Mouse (Mus musculus): Measurements from ENCODE around the gene Mettl6. TPM values are rescaled to one million over a fixed set of nuclear protein-coding genes. Genes with fewer than 3 reads are reported as not detected.
"Not testable (repeated sequence)": the region's sequence is repeated elsewhere in the genome, so short reads cannot be mapped to it uniquely, and the experiment has no call there.

Mettl6 gene
- polyA plus RNA-seq, 1 experiment = 17.0 TPM

DNA sequence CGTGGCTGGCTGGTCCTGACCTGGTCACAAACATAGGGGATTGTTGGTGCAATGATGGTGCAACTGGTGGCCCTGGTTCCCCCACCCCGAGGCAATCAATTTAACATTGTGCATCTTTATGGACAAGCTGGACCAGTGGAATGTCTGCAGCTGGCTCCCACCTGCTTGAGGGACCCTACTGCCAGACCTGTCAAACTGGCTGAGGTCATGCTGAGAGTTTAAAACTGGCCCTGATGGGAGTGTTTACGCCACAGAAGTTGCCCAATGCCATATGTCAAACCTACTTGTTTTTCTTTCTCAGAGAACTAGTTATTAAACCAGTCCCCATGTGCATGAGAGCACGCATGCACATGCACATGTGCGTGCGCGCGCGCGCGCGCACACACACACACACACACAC is 36.8 kb downstream of the Mettl6 start:
- Histone ChIP-seq H3K4me3 (ENCODE audit: insufficient read depth, poor library complexity, severe bottlenecking) (no peak overlapping the region), H3K27me3 (ENCODE audit: control insufficient read depth, insufficient read depth, insufficient read length) (no peaks in the 10 kb centered on the region), H3K79me3 (ENCODE audit: low read depth) (no peaks in the 10 kb centered on the region), H3ac (ENCODE audit: control insufficient read depth, insufficient read length, low read depth) (no peak overlapping the region), H3K36me3 (ENCODE audit: control insufficient read depth, insufficient read depth) (no peaks in the 10 kb centered on the region), H3K79me2 (ENCODE audit: control insufficient read depth, insufficient read depth) (no peaks in the 10 kb centered on the region)
- TF ChIP-seq CTCF (IDR thresholded peaks at IDR 0.05; ENCODE audit: control insufficient read depth, insufficient read depth, insufficient read length) (no peak), FOSL1 (IDR thresholded peaks at IDR 0.05; ENCODE audit: insufficient read depth, low read length, poor library complexity, severe bottlenecking) (no peak), MYOG (IDR thresholded peaks at IDR 0.05; ENCODE audit: control insufficient read depth, extremely low read depth, insufficient read length) (no peak), USF1 (IDR thresholded peaks at IDR 0.05; ENCODE audit: low read depth) (no peak), CEBPB (IDR thresholded peaks at IDR 0.05; ENCODE audit: low read depth) (no peak), MAX (IDR thresholded peaks at IDR 0.05) (no peak), MYOD1 (IDR thresholded peaks at IDR 0.05; ENCODE audit: control insufficient read depth, insufficient read length, low read depth) (no peak)

DNA sequence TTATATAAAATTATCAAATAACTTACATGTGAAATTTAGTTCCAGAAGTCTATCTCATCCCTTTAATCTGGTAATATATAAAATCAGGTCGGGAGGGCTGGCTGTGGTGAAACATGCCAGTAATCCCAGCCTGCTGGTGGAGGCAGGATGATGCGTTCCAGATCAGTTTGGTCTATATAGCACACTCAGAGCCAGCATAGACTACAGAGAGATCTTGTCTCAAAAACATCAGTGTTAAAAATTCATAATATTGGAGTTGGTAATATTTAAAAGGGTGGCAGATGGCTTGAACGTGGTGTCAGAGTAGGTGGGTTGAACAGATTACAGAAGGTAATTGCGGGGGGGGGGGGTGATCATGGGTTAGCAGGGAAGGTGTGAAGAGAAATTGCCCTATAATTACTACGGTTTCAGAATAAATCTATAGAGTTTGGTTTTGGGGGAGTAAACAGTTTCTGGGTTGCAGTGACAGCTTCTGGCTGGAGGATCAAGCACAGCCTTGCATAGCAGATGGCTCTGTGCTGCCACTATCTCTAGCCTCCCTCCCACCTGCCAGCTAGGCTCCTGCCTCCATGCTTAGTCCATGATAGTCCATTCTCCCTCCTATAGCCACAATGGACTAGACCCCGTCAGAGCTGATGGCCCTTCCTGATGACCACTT is 38.6 kb downstream of the Mettl6 start:
- TF ChIP-seq MYOG (IDR thresholded peaks at IDR 0.05; ENCODE audit: control insufficient read depth, extremely low read depth, insufficient read length) = no peak
- TF ChIP-seq CEBPB (IDR thresholded peaks at IDR 0.05; ENCODE audit: low read depth) = no peak
- no peak for TF ChIP-seq CTCF (IDR thresholded peaks at IDR 0.05; ENCODE audit: control insufficient read depth, insufficient read depth, insufficient read length)
- TF ChIP-seq USF1 (IDR thresholded peaks at IDR 0.05; ENCODE audit: low read depth) = no peak
- TF ChIP-seq MYOD1 (IDR thresholded peaks at IDR 0.05; ENCODE audit: control insufficient read depth, insufficient read length, low read depth) = no peak
- no peak for TF ChIP-seq FOSL1 (IDR thresholded peaks at IDR 0.05; ENCODE audit: insufficient read depth, low read length, poor library complexity, severe bottlenecking)
- no peak for TF ChIP-seq MAX (IDR thresholded peaks at IDR 0.05)
- Histone ChIP-seq H3K36me3 (ENCODE audit: control insufficient read depth, insufficient read depth) (no peaks in the 10 kb centered on the region), H3K79me2 (ENCODE audit: control insufficient read depth, insufficient read depth) (no peaks in the 10 kb centered on the region), H3ac (ENCODE audit: control insufficient read depth, insufficient read length, low read depth) (no peak overlapping the region), H3K4me3 (ENCODE audit: insufficient read depth, poor library complexity, severe bottlenecking) (no peak overlapping the region), H3K79me3 (ENCODE audit: low read depth) (no peaks in the 10 kb centered on the region), H3K27me3 (ENCODE audit: control insufficient read depth, insufficient read depth, insufficient read length) (no peaks in the 10 kb centered on the region)

DNA sequence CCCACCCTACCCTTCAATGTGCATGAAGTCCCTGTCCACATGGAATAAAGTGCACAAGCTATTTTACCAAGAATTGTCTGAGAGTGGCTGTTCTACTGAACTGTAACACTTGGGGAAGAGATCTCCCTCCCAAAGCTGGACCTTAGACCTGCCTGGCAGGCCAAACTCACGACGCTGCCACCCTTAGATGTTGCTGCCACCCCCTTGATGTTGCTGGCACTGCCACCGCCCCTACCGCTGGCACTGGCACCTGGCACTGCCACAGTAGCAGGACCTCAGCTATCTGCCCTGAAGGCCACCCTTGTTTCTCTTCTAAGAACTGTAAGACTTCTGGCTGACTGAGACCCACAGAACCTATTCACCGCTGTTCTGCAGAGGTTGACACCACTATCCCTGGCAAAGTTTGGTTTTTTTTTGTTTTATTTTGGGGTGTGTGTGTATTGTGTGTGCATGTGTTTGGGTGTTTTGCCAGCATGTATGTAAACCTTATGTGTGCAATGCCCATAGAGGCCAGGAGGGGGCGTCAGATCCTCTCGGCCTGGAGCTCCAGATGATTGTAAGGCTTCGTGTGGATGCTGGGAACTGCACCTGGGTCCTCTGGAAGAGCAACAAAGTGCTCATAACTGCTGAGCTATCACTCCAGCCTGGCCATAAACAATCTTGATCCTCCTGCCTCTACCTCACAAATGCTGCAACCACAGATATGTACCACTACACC is 39.8 kb downstream of the Mettl6 start:
- Histone ChIP-seq H3ac (ENCODE audit: control insufficient read depth, insufficient read length, low read depth) (no peak overlapping the region), H3K27me3 (ENCODE audit: control insufficient read depth, insufficient read depth, insufficient read length) (no peaks in the 10 kb centered on the region), H3K36me3 (ENCODE audit: control insufficient read depth, insufficient read depth) (no peaks in the 10 kb centered on the region), H3K4me3 (ENCODE audit: insufficient read depth, poor library complexity, severe bottlenecking) (no peak overlapping the region), H3K79me3 (ENCODE audit: low read depth) (no peaks in the 10 kb centered on the region), H3K79me2 (ENCODE audit: control insufficient read depth, insufficient read depth) (no peaks in the 10 kb centered on the region)
- TF ChIP-seq CEBPB (IDR thresholded peaks at IDR 0.05; ENCODE audit: low read depth) (no peak), FOSL1 (IDR thresholded peaks at IDR 0.05; ENCODE audit: insufficient read depth, low read length, poor library complexity, severe bottlenecking) (no peak), MAX (IDR thresholded peaks at IDR 0.05) (no peak), MYOG (IDR thresholded peaks at IDR 0.05; ENCODE audit: control insufficient read depth, extremely low read depth, insufficient read length) (no peak), USF1 (IDR thresholded peaks at IDR 0.05; ENCODE audit: low read depth) (no peak), MYOD1 (IDR thresholded peaks at IDR 0.05; ENCODE audit: control insufficient read depth, insufficient read length, low read depth) (no peak), CTCF (IDR thresholded peaks at IDR 0.05; ENCODE audit: control insufficient read depth, insufficient read depth, insufficient read length) (no peak)

DNA sequence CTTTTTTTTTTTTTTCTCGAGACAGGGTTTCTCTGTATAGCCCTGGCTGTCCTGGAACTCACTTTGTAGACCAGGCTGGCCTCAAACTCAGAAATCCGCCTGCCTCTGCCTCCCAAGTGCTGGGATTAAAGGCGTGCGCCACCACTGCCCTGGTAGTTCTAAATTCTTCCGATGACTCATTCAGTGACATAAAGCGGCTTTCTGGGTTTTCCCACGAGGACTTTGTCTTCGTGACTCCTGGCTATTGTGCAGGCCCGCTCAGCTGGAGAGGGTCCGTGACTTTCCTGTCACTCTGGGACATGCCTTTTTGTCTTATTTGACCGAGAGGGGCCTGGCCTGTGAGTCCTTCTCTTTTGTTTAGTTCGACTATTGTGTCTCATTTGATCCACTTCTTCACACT is 40.9 kb downstream of the Mettl6 start:
- H3K27me3 ChIP-seq (ENCODE audit: control insufficient read depth, insufficient read depth, insufficient read length); H3K79me2 ChIP-seq (ENCODE audit: control insufficient read depth, insufficient read depth); H3K79me3 ChIP-seq (ENCODE audit: low read depth); H3K4me3 ChIP-seq (ENCODE audit: insufficient read depth, poor library complexity, severe bottlenecking); H3K36me3 ChIP-seq (ENCODE audit: control insufficient read depth, insufficient read depth); H3ac ChIP-seq (ENCODE audit: control insufficient read depth, insufficient read length, low read depth): not testable (repeated sequence)

DNA sequence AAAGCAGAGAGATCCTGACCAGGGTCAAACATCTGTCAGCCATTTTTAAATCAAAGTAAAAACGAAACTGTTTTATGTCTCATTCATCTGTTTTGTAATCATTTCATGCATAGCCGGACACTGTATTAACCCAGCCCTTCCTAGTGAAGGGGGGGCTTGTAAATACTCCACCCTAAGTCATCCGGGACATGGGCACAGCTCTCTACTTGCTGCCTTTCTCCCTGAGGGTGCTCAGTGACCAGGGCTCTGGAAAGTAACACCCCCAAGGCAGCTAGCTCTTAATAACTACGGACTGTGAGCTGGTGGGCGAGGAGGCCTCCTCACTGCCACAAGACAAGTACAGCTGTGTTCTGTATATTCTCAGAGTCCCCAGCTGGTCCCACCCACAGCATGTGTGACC is 45.8 kb downstream of the Mettl6 start:
- Histone ChIP-seq H3K36me3 (ENCODE audit: control insufficient read depth, insufficient read depth) (no peaks in the 10 kb centered on the region), H3K4me3 (ENCODE audit: insufficient read depth, poor library complexity, severe bottlenecking) (no peak overlapping the region), H3ac (ENCODE audit: control insufficient read depth, insufficient read length, low read depth) (no peak overlapping the region), H3K27me3 (ENCODE audit: control insufficient read depth, insufficient read depth, insufficient read length) (no peaks in the 10 kb centered on the region), H3K79me3 (ENCODE audit: low read depth) (no peaks in the 10 kb centered on the region), H3K79me2 (ENCODE audit: control insufficient read depth, insufficient read depth) (no peaks in the 10 kb centered on the region)
- TF ChIP-seq CTCF (IDR thresholded peaks at IDR 0.05; ENCODE audit: control insufficient read depth, insufficient read depth, insufficient read length) (no peak), CEBPB (IDR thresholded peaks at IDR 0.05; ENCODE audit: low read depth) (no peak), MYOG (IDR thresholded peaks at IDR 0.05; ENCODE audit: control insufficient read depth, extremely low read depth, insufficient read length) (no peak), MYOD1 (IDR thresholded peaks at IDR 0.05; ENCODE audit: control insufficient read depth, insufficient read length, low read depth) (no peak), USF1 (IDR thresholded peaks at IDR 0.05; ENCODE audit: low read depth) (no peak)

DNA sequence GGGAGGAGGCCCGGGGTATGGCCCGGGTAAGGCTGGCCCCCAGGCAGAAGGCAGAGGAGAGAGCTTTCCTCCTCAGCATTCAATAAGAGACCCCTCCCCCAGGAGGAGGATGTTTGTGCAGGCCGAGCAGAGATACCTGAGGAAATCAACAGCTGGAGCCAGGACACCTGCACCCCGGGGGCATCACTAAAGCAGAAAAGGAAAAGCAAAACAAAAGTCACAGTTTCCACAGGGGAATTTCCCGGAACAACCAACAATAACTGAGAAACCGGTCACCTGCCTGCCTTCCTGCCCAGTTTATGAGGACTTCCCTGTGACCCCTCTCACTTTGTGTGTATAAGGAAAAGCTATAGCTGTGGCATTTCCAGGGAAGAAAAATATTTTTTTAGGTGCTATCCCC is 51.2 kb downstream of the Mettl6 start:
- no peak overlapping the region for H3ac ChIP-seq (ENCODE audit: control insufficient read depth, insufficient read length, low read depth)
- H3K79me2 ChIP-seq (ENCODE audit: control insufficient read depth, insufficient read depth) = no peaks in the 10 kb centered on the region
- TF ChIP-seq MYOG (IDR thresholded peaks at IDR 0.05; ENCODE audit: control insufficient read depth, extremely low read depth, insufficient read length) (no peak), MAX (IDR thresholded peaks at IDR 0.05) (no peak), FOSL1 (IDR thresholded peaks at IDR 0.05; ENCODE audit: insufficient read depth, low read length, poor library complexity, severe bottlenecking) (no peak), MYOD1 (IDR thresholded peaks at IDR 0.05; ENCODE audit: control insufficient read depth, insufficient read length, low read depth) (no peak), CTCF (IDR thresholded peaks at IDR 0.05; ENCODE audit: control insufficient read depth, insufficient read depth, insufficient read length) (no peak), CEBPB (IDR thresholded peaks at IDR 0.05; ENCODE audit: low read depth) (no peak), USF1 (IDR thresholded peaks at IDR 0.05; ENCODE audit: low read depth) (no peak)
- no peaks in the 10 kb centered on the region for H3K36me3 ChIP-seq (ENCODE audit: control insufficient read depth, insufficient read depth)
- H3K79me3 ChIP-seq (ENCODE audit: low read depth) = no peaks in the 10 kb centered on the region
- no peaks in the 10 kb centered on the region for H3K27me3 ChIP-seq (ENCODE audit: control insufficient read depth, insufficient read depth, insufficient read length)
- H3K4me3 ChIP-seq (ENCODE audit: insufficient read depth, poor library complexity, severe bottlenecking) = no peak overlapping the region
